Mouse (Mus musculus) embryonic fibroblast, embryonic 13.5 days (primary cell): ENCODE data around the gene Tnxb.

Source experiments
- CTCF ChIP-seq: IDR thresholded peaks from 2 replicates; pipeline ENCODE4 v1.5.1; 2011; ENCODE audit warnings: mild to moderate bottlenecking, control low read depth, low read length, moderate library complexity, borderline replicate concordance; ENCODE audit not compliant: insufficient read depth
- POLR2A ChIP-seq: IDR thresholded peaks from 2 replicates; pipeline ENCODE4 v1.6.1; 2011; ENCODE audit warnings: low read depth, mild to moderate bottlenecking, control low read depth, low read length, moderate library complexity

DNA sequence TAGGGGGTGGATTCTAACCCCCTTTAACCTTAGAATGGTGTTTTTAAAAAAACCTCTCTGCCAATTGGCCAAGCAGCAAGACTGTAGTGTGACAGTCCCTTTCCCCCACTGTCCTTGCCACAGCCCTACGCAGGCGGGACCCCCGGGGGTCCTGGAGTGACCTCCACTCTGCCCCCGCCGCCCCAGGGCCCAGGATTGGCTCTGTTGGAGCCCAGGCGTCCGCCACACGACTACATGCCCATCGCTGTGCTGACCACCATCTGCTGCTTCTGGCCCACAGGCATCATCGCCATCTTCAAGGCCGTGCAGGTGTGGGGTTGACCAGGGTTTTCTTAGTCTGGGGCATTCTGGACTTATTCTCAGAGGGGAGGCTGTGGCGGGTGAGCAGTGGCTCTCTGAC, 38.7 kb upstream of the Tnxb start:
- TF ChIP-seq POLR2A (no peak), CTCF (no peak)
